Mouse (Mus musculus) stomach, embryonic 16.5 days (tissue): ENCODE results near the gene Tcf20. TPM values are rescaled to one million over a fixed set of nuclear protein-coding genes. Genes with fewer than 3 reads are reported as not detected.
A peak's percentile ranks its signal among the peaks of the same experiment; 100 is the strongest.

Source experiments
- ATAC-seq: fragments of 200-750 bp; cut with Nextera tagmentation; 2 replicates; pipeline ENCODE4 v1.8.0; 2017; ENCODE audit warnings: moderate number of reproducible peaks, moderate TSS enrichment; ENCODE audit not compliant: insufficient read depth, low FRiP score
- H3K27ac ChIP-seq: fragments of 300-500 bp; sonication (generic); 2 replicates; pipeline ENCODE4 v1.5.1; 2014; ENCODE audit warnings: low read length
- H3K27me3 ChIP-seq: fragments of 300-500 bp; sonication (generic); 2 replicates; pipeline ENCODE4 v1.6.1; 2014; ENCODE audit warnings: low read length, control low read depth, mixed read lengths; ENCODE audit not compliant: control insufficient read depth, insufficient read depth
- H3K36me3 ChIP-seq: fragments of 300-500 bp; sonication (generic); 2 replicates; pipeline ENCODE4 v1.6.1; 2014; ENCODE audit warnings: low read length; ENCODE audit not compliant: control insufficient read depth, insufficient read depth
- H3K4me1 ChIP-seq: fragments of 300-500 bp; sonication (generic); 2 replicates; pipeline ENCODE4 v1.6.1; 2014; ENCODE audit warnings: low read length, control low read depth, mixed read lengths; ENCODE audit not compliant: control insufficient read depth, insufficient read depth
- H3K4me2 ChIP-seq: fragments of 300-500 bp; sonication (generic); 2 replicates; pipeline ENCODE4 v1.6.1; 2014; ENCODE audit warnings: low read depth, low read length, mixed read lengths
- H3K4me3 ChIP-seq: fragments of 300-500 bp; sonication (generic); replicated peaks from 2 replicates; pipeline ENCODE4 v1.5.1; 2014; ENCODE audit warnings: mild to moderate bottlenecking, low read length
- H3K9ac ChIP-seq: fragments of 300-500 bp; sonication (generic); 2 replicates; pipeline ENCODE4 v1.6.1; 2014; ENCODE audit warnings: low read length
- H3K9me3 ChIP-seq: fragments of 300-500 bp; sonication (generic); replicated peaks from 2 replicates; pipeline ENCODE4 v1.6.1; 2016; ENCODE audit warnings: low read length, control low read depth; ENCODE audit not compliant: control insufficient read depth
- WGBS: fragments of 180-500 bp; shearing (Covaris S2); extraction: QIAGEN DNeasy Blood & Tissue Kit; methylation state at CpG from one replicate; pipeline ENCODE4 v1.1.7; 2014; 5-methylcytosine and 5-hydroxymethylcytosine counted together
- polyA plus RNA-seq: library from polyadenylated mRNA; unstranded; fragments of >200 nt; fragmentation: Nextera tagmentation; extraction: Ambion mirVana; gene quantifications from 2 replicates; pipeline ENCODE4 v1.2.1, GENCODE M21; 2015

The Tcf20 gene
- polyA plus RNA-seq, 1 experiment from 2014 or later: 8.0 TPM

GRCm38 (mm10) chr15:82983416-82984026 lies 4.2 kb downstream of the Tcf20 start:
- Histone ChIP-seq H3K27ac (peak overlapping the region; percentile 10), H3K9ac (no peak overlapping the region), H3K27me3 (peaks cover 7% of the 10 kb centered on the region), H3K36me3 (no peaks in the 10 kb centered on the region), H3K9me3 (no peaks in the 10 kb centered on the region), H3K4me1 (peaks cover 39% of the 10 kb centered on the region), H3K4me3 (no peak overlapping the region), H3K4me2 (peak overlapping the region; percentile 45)
- WGBS: 24% methylated on average over 9 of the region's 9 CpGs
- ATAC-seq: peak; percentile 15; the same call in 1 of the 2 replicates

- H3K4me2 ChIP-seq: peak overlapping the region; percentile 45
- H3K27ac ChIP-seq: peak overlapping the region; percentile 15
- H3K9me3 ChIP-seq: no peaks in the 10 kb centered on the region
- no peaks in the 10 kb centered on the region for H3K36me3 ChIP-seq
- H3K9ac ChIP-seq: no peak overlapping the region
- ATAC-seq: no peak
- peaks cover 7% of the 10 kb centered on the region for H3K27me3 ChIP-seq
- H3K4me3 ChIP-seq: no peak overlapping the region
- WGBS: 10% methylated on average over 18 of the region's 18 CpGs
- peaks cover 35% of the 10 kb centered on the region for H3K4me1 ChIP-seq
These were observed 4.8 kb downstream of the Tcf20 start for GRCm38 (mm10) chr15:82982724-82983415.

- ATAC-seq: no peak
- Histone ChIP-seq H3K9me3 (no peaks in the 10 kb centered on the region), H3K4me1 (peaks cover 28% of the 10 kb centered on the region), H3K27ac (no peak overlapping the region; the same call in 1 of the 2 replicates), H3K4me3 (no peak overlapping the region), H3K27me3 (peaks cover 7% of the 10 kb centered on the region), H3K9ac (no peak overlapping the region; the same call in 1 of the 2 replicates), H3K4me2 (no peak overlapping the region), H3K36me3 (no peaks in the 10 kb centered on the region)
- WGBS: 43% methylated on average over 15 of the region's 15 CpGs
These were observed 5.8 kb downstream of the Tcf20 start for GRCm38 (mm10) chr15:82981676-82982520.

GRCm38 (mm10) chr15:82979531-82979930 lies 8.1 kb downstream of the Tcf20 start:
- no peak overlapping the region for H3K9ac ChIP-seq
- 74% methylated on average over 1 of the region's 1 CpGs for WGBS
- H3K4me2 ChIP-seq: no peak overlapping the region
- no peak overlapping the region for H3K4me3 ChIP-seq
- no peaks in the 10 kb centered on the region for H3K9me3 ChIP-seq
- peaks cover 23% of the 10 kb centered on the region for H3K4me1 ChIP-seq
- H3K27ac ChIP-seq: no peak overlapping the region
- ATAC-seq: no peak
- no peaks in the 10 kb centered on the region for H3K27me3 ChIP-seq
- no peaks in the 10 kb centered on the region for H3K36me3 ChIP-seq

- Histone ChIP-seq H3K4me3 (no peak overlapping the region), H3K4me1 (peaks cover 3% of the 10 kb centered on the region), H3K9me3 (no peaks in the 10 kb centered on the region), H3K9ac (no peak overlapping the region), H3K27me3 (no peaks in the 10 kb centered on the region), H3K27ac (no peak overlapping the region), H3K36me3 (no peaks in the 10 kb centered on the region), H3K4me2 (no peak overlapping the region)
- no peak for ATAC-seq
- WGBS: 76% methylated on average over 1 of the region's 1 CpGs
These were observed 13.2 kb downstream of the Tcf20 start for GRCm38 (mm10) chr15:82974471-82974870.

- peak overlapping the region; percentile 7 for H3K27ac ChIP-seq
- H3K27me3 ChIP-seq: no peaks in the 10 kb centered on the region
- no peaks in the 10 kb centered on the region for H3K36me3 ChIP-seq
- ATAC-seq: no peak
- WGBS: 26% methylated on average over 6 of the region's 6 CpGs
- H3K4me3 ChIP-seq: no peak overlapping the region
- peak overlapping the region; percentile 4 for H3K9ac ChIP-seq
- no peaks in the 10 kb centered on the region for H3K9me3 ChIP-seq
- H3K4me2 ChIP-seq: no peak overlapping the region
- peaks cover 22% of the 10 kb centered on the region for H3K4me1 ChIP-seq
These were observed 18.4 kb downstream of the Tcf20 start for GRCm38 (mm10) chr15:82969206-82969721.

GRCm38 (mm10) chr15:82968449-82968848 lies 19.2 kb downstream of the Tcf20 start:
- Histone ChIP-seq H3K4me3 (peak overlapping the region; percentile 17; the same call in 1 of the 2 replicates), H3K9me3 (no peaks in the 10 kb centered on the region), H3K27me3 (no peaks in the 10 kb centered on the region), H3K9ac (peak overlapping the region; percentile 66), H3K27ac (peak overlapping the region; percentile 8), H3K36me3 (no peaks in the 10 kb centered on the region), H3K4me1 (peaks cover 22% of the 10 kb centered on the region), H3K4me2 (peak overlapping the region; percentile 48)
- no peak for ATAC-seq
- 6% methylated on average over 22 of the region's 22 CpGs for WGBS

- 0 out of 2 replicates have a peak overlapping the region, but pooled peaks have one; percentile 8 for H3K27ac ChIP-seq
- H3K4me3 ChIP-seq: 0 out of 2 replicates have a peak overlapping the region, but pooled peaks have one; percentile 17
- no peaks in the 10 kb centered on the region for H3K27me3 ChIP-seq
- H3K4me2 ChIP-seq: peak overlapping the region; percentile 48; the same call in 1 of the 2 replicates
- H3K4me1 ChIP-seq: peaks cover 23% of the 10 kb centered on the region
- 38% methylated on average over 6 of the region's 6 CpGs for WGBS
- no peak for ATAC-seq
- no peaks in the 10 kb centered on the region for H3K9me3 ChIP-seq
- H3K9ac ChIP-seq: peak overlapping the region; percentile 66
- H3K36me3 ChIP-seq: no peaks in the 10 kb centered on the region
These were observed 19.7 kb downstream of the Tcf20 start for GRCm38 (mm10) chr15:82967947-82968346.
